Mouse (Mus musculus) bone marrow, adult 2 months (tissue): ENCODE data around the gene Rab5if.
"Not testable (repeated sequence)": the region's sequence is repeated elsewhere in the genome, so short reads cannot be mapped to it uniquely, and the experiment has no call there.

Experiments
- CTCF ChIP-seq: fragments of 200-500 bp; IDR thresholded peaks from 2 replicates; pipeline ENCODE4 v1.5.1; 2011; ENCODE audit warnings: low read length, control low read depth; ENCODE audit not compliant: control insufficient read depth, insufficient read depth
- POLR2A ChIP-seq: fragments of 200-500 bp; IDR thresholded peaks from 2 replicates; pipeline ENCODE4 v1.6.1; 2011; ENCODE audit warnings: low read depth, mild to moderate bottlenecking, control low read depth, low read length, borderline replicate concordance; ENCODE audit not compliant: control insufficient read depth

GRCm38 (mm10) chr2:156853584-156853983 lies 9.3 kb upstream of the Rab5if start:
- not testable (repeated sequence) for TF ChIP-seq POLR2A, CTCF
